Mouse (Mus musculus) liver, embryonic 12.5 days (tissue): Measurements from ENCODE around the gene Sp2. TPM values are rescaled to one million over a fixed set of nuclear protein-coding genes. Genes with fewer than 3 reads are reported as not detected.

Source experiments
- ATAC-seq: fragments of 200-750 bp; cut with Nextera tagmentation; 2 replicates; pipeline ENCODE4 v1.8.0; 2017; ENCODE audit warnings: moderate number of reproducible peaks, mild to moderate bottlenecking, moderate library complexity
- H3K27ac ChIP-seq: fragments of 300-500 bp; sonication (generic); 2 replicates; pipeline ENCODE4 v1.5.1; 2016; ENCODE audit warnings: mild to moderate bottlenecking
- H3K27me3 ChIP-seq: fragments of 300-500 bp; sonication (generic); replicated peaks from 2 replicates; pipeline ENCODE4 v1.6.1; 2016; ENCODE audit warnings: mild to moderate bottlenecking, moderate library complexity
- H3K36me3 ChIP-seq: fragments of 300-500 bp; sonication (generic); 2 replicates; pipeline ENCODE4 v1.6.1; 2016; ENCODE audit warnings: mild to moderate bottlenecking, moderate library complexity
- H3K4me1 ChIP-seq: fragments of 300-500 bp; sonication (generic); 2 replicates; pipeline ENCODE4 v1.6.1; 2016
- H3K4me2 ChIP-seq: fragments of 300-500 bp; sonication (generic); 2 replicates; pipeline ENCODE4 v1.6.1; 2016; ENCODE audit warnings: mild to moderate bottlenecking, moderate library complexity
- H3K4me3 ChIP-seq: fragments of 300-500 bp; sonication (generic); 2 replicates; pipeline ENCODE4 v1.5.1; 2016; ENCODE audit warnings: mild to moderate bottlenecking, moderate library complexity
- H3K9ac ChIP-seq: fragments of 300-500 bp; sonication (generic); 2 replicates; pipeline ENCODE4 v1.6.1; 2016; ENCODE audit warnings: mild to moderate bottlenecking, moderate library complexity
- H3K9me3 ChIP-seq: fragments of 300-500 bp; sonication (generic); replicated peaks from 2 replicates; pipeline ENCODE4 v1.6.1; 2016; ENCODE audit warnings: mild to moderate bottlenecking, moderate library complexity
- WGBS: fragments of 180-500 bp; shearing (Covaris S2); methylation state at CpG from one replicate; pipeline ENCODE4 v1.1.7; 2016; ENCODE audit not compliant: insufficient replicate concordance; 5-methylcytosine and 5-hydroxymethylcytosine counted together
- polyA plus RNA-seq: library from polyadenylated mRNA; unstranded; fragments of >200 nt; fragmentation: Nextera tagmentation; extraction: Ambion mirVana; gene quantifications from 2 replicates; pipeline ENCODE4 v1.2.1, GENCODE M21; 2016

Gene Sp2
- polyA plus RNA-seq, 1 experiment from 2014 or later: 15.5 TPM

GRCm38 (mm10) chr11:96976911-96977591, 5.7 kb downstream of the Sp2 start:
- Histone ChIP-seq H3K27ac (peak overlapping the region; percentile 95), H3K36me3 (peaks cover 20% of the 10 kb centered on the region; the same call in 1 of the 2 replicates), H3K4me2 (peak overlapping the region; percentile 88), H3K9me3 (no peaks in the 10 kb centered on the region), H3K4me3 (peak overlapping the region; percentile 94), H3K27me3 (no peaks in the 10 kb centered on the region; the same call in 1 of the 2 replicates), H3K4me1 (peaks cover 76% of the 10 kb centered on the region), H3K9ac (peak overlapping the region; percentile 97)
- under 1% methylated on average over 43 of the region's 50 CpGs for WGBS
- peak; percentile 75 for ATAC-seq

- Histone ChIP-seq H3K9me3 (no peaks in the 10 kb centered on the region), H3K9ac (peak overlapping the region; percentile 97), H3K27me3 (no peaks in the 10 kb centered on the region; the same call in 1 of the 2 replicates), H3K4me3 (peak overlapping the region; percentile 94), H3K27ac (peak overlapping the region; percentile 95), H3K4me1 (peaks cover 80% of the 10 kb centered on the region), H3K36me3 (peaks cover 20% of the 10 kb centered on the region; the same call in 1 of the 2 replicates), H3K4me2 (peak overlapping the region; percentile 88)
- WGBS: 50% methylated on average over 3 of the region's 3 CpGs
- no peak for ATAC-seq
Observed at GRCm38 (mm10) chr11:96976379-96976687, 6.4 kb downstream of the Sp2 start.

GRCm38 (mm10) chr11:96975511-96976378, 7.0 kb downstream of the Sp2 start:
- 69% methylated on average over 10 of the region's 10 CpGs for WGBS
- H3K27me3 ChIP-seq: no peaks in the 10 kb centered on the region
- peak overlapping the region; percentile 95 for H3K27ac ChIP-seq
- no peaks in the 10 kb centered on the region for H3K9me3 ChIP-seq
- ATAC-seq: no peak
- peak overlapping the region; percentile 97 for H3K9ac ChIP-seq
- peak overlapping the region; percentile 94 for H3K4me3 ChIP-seq
- H3K4me2 ChIP-seq: peak overlapping the region; percentile 88
- H3K4me1 ChIP-seq: peaks cover 85% of the 10 kb centered on the region
- peaks cover 20% of the 10 kb centered on the region; the same call in 1 of the 2 replicates for H3K36me3 ChIP-seq

GRCm38 (mm10) chr11:96974813-96975212, 7.9 kb downstream of the Sp2 start:
- no peak for ATAC-seq
- Histone ChIP-seq H3K27ac (peak overlapping the region; percentile 95), H3K27me3 (no peaks in the 10 kb centered on the region), H3K4me3 (no peak overlapping the region), H3K4me2 (peak overlapping the region; percentile 88), H3K9ac (peak overlapping the region; percentile 97; the same call in 1 of the 2 replicates), H3K36me3 (peaks cover 20% of the 10 kb centered on the region; the same call in 1 of the 2 replicates), H3K4me1 (peaks cover 88% of the 10 kb centered on the region), H3K9me3 (no peaks in the 10 kb centered on the region)
- WGBS: 53% methylated on average over 5 of the region's 5 CpGs

GRCm38 (mm10) chr11:96973426-96973964, 9.3 kb downstream of the Sp2 start:
- H3K9ac ChIP-seq: no peak overlapping the region
- WGBS: 86% methylated on average over 5 of the region's 5 CpGs
- H3K9me3 ChIP-seq: no peaks in the 10 kb centered on the region
- ATAC-seq: no peak
- no peak overlapping the region for H3K4me2 ChIP-seq
- H3K36me3 ChIP-seq: peaks cover 20% of the 10 kb centered on the region; the same call in 1 of the 2 replicates
- no peaks in the 10 kb centered on the region for H3K27me3 ChIP-seq
- peaks cover 88% of the 10 kb centered on the region for H3K4me1 ChIP-seq
- H3K4me3 ChIP-seq: no peak overlapping the region
- peak overlapping the region; percentile 95; the same call in 1 of the 2 replicates for H3K27ac ChIP-seq

GRCm38 (mm10) chr11:96972906-96973305, 9.9 kb downstream of the Sp2 start:
- H3K4me3 ChIP-seq: no peak overlapping the region
- 81% methylated on average over 5 of the region's 5 CpGs for WGBS
- H3K27ac ChIP-seq: no peak overlapping the region
- H3K9me3 ChIP-seq: no peaks in the 10 kb centered on the region
- H3K9ac ChIP-seq: no peak overlapping the region
- H3K4me2 ChIP-seq: no peak overlapping the region
- no peak for ATAC-seq
- no peaks in the 10 kb centered on the region for H3K27me3 ChIP-seq
- peaks cover 20% of the 10 kb centered on the region; the same call in 1 of the 2 replicates for H3K36me3 ChIP-seq
- H3K4me1 ChIP-seq: peaks cover 89% of the 10 kb centered on the region

- Histone ChIP-seq H3K4me2 (peak overlapping the region; percentile 66; the same call in 1 of the 2 replicates), H3K27ac (peak overlapping the region; percentile 87), H3K4me3 (no peak overlapping the region), H3K9me3 (no peaks in the 10 kb centered on the region), H3K36me3 (peaks cover 28% of the 10 kb centered on the region), H3K9ac (peak overlapping the region; percentile 66; the same call in 1 of the 2 replicates), H3K4me1 (peaks cover 95% of the 10 kb centered on the region), H3K27me3 (no peaks in the 10 kb centered on the region)
- ATAC-seq: no peak
- 49% methylated on average over 3 of the region's 3 CpGs for WGBS
Observed at GRCm38 (mm10) chr11:96970341-96970740, 12.4 kb downstream of the Sp2 start.

- Histone ChIP-seq H3K27me3 (no peaks in the 10 kb centered on the region), H3K9ac (peak overlapping the region; percentile 66), H3K9me3 (no peaks in the 10 kb centered on the region), H3K27ac (peak overlapping the region; percentile 87), H3K4me2 (peak overlapping the region; percentile 66), H3K4me1 (peaks cover 93% of the 10 kb centered on the region), H3K4me3 (no peak overlapping the region; the same call in 1 of the 2 replicates), H3K36me3 (peaks cover 31% of the 10 kb centered on the region)
- 78% methylated on average over 1 of the region's 1 CpGs for WGBS
- no peak for ATAC-seq
Observed at GRCm38 (mm10) chr11:96969746-96970145, 13.0 kb downstream of the Sp2 start.

GRCm38 (mm10) chr11:96969280-96969722, 13.5 kb downstream of the Sp2 start:
- no peaks in the 10 kb centered on the region for H3K27me3 ChIP-seq
- H3K9ac ChIP-seq: peak overlapping the region; percentile 66
- WGBS: 29% methylated on average over 5 of the region's 5 CpGs
- H3K9me3 ChIP-seq: no peaks in the 10 kb centered on the region
- H3K4me3 ChIP-seq: peak overlapping the region; percentile 22
- peak; percentile 77 for ATAC-seq
- peaks cover 89% of the 10 kb centered on the region for H3K4me1 ChIP-seq
- peak overlapping the region; percentile 66 for H3K4me2 ChIP-seq
- peaks cover 35% of the 10 kb centered on the region for H3K36me3 ChIP-seq
- peak overlapping the region; percentile 87 for H3K27ac ChIP-seq

GRCm38 (mm10) chr11:96968476-96968875, 14.3 kb downstream of the Sp2 start:
- H3K4me3 ChIP-seq: peak overlapping the region; percentile 4; the same call in 1 of the 2 replicates
- H3K9me3 ChIP-seq: no peaks in the 10 kb centered on the region
- no peaks in the 10 kb centered on the region for H3K27me3 ChIP-seq
- H3K9ac ChIP-seq: peak overlapping the region; percentile 66
- H3K4me1 ChIP-seq: peaks cover 89% of the 10 kb centered on the region
- peaks cover 35% of the 10 kb centered on the region for H3K36me3 ChIP-seq
- H3K27ac ChIP-seq: peak overlapping the region; percentile 87
- peak overlapping the region; percentile 66 for H3K4me2 ChIP-seq
- WGBS: 46% methylated on average over 6 of the region's 6 CpGs
- no peak for ATAC-seq

- Histone ChIP-seq H3K4me1 (peaks cover 89% of the 10 kb centered on the region), H3K9ac (peak overlapping the region; percentile 66), H3K27me3 (no peaks in the 10 kb centered on the region), H3K4me3 (peak overlapping the region; percentile 41), H3K9me3 (no peaks in the 10 kb centered on the region), H3K27ac (peak overlapping the region; percentile 87), H3K4me2 (peak overlapping the region; percentile 66), H3K36me3 (peaks cover 40% of the 10 kb centered on the region)
- ATAC-seq: no peak
- WGBS: 29% methylated on average over 11 of the region's 11 CpGs
Observed at GRCm38 (mm10) chr11:96967544-96968269, 15.1 kb downstream of the Sp2 start.
